Mouse (Mus musculus) Patski (cell line): ENCODE measurements at regions not wholly inside any gene's neighbourhood (a gene's known extent, or its start where the extent isn't known, plus 50 kb on each side); places are given as distances from the start of the nearest gene placed in this dataset.

Experiments
- ATAC-seq: fragments of 100-300 bp; one replicate; pipeline ENCODE4 v1.8.0; 2021
- CTCF ChIA-PET: fragments of 350-600 bp; sonication (Branson Sonifier 250); formaldehyde crosslinking; loops from one replicate; lab custom pipeline; 2022; ENCODE audit warnings: inconsistent platforms; lab: Charles Lee
- POLR2A ChIA-PET: fragments of 350-600 bp; sonication (Branson Sonifier 250); formaldehyde crosslinking; loops from one replicate; lab custom pipeline; 2022; ENCODE audit warnings: antibody characterized with exemption, inconsistent platforms; lab: Charles Lee
- DNase-seq: peaks from one replicate; pipeline ENCODE4 v3.0.0-alpha.2; 2011; ENCODE audit warnings: low read depth, low spot score
- H3K27me3 ChIP-seq: fragments of 371-371 bp; one replicate; pipeline ENCODE4 v1.5.1; 2021
- CTCF ChIP-seq: fragments of 100-300 bp; IDR thresholded peaks from one replicate; pipeline ENCODE4 v1.5.1; 2021
- in situ Hi-C: fragments of 300-500 bp; cut with MboI; formaldehyde crosslinking; loops from 3 replicates; pipeline ENCODE4 v1.11.1; 2018; ENCODE audit warnings: low pct_unique_long_range_greater_than_20kb, mixed read lengths

DNA sequence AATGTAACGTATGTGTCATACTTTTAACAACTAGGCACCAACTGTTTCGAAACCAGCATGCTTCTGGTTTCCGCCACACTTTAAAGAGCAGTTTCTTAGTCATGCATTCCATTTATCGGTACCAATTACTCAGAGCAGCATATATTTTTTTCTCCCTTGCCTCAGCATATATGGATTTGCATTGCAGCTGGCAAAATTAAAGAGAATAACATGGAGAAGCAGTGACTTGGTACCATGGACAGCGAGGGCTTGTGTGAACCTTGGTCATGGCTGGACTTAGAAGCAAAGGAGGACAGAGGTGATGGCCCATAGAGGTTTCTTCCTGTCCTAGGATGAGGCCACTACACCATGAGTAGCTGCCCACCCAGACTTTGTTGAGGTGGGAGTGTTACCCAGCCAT is 72.2 kb upstream of the Nxpe4 start:
- no peak for TF ChIP-seq CTCF
- H3K27me3 ChIP-seq: peaks cover 29% of the 10 kb centered on the region
- CTCF ChIA-PET: no interaction called here
- POLR2A ChIA-PET: no interaction called here
- no peak for ATAC-seq
- DNase-seq: no peak
- in situ Hi-C loops: no loop called here

DNA sequence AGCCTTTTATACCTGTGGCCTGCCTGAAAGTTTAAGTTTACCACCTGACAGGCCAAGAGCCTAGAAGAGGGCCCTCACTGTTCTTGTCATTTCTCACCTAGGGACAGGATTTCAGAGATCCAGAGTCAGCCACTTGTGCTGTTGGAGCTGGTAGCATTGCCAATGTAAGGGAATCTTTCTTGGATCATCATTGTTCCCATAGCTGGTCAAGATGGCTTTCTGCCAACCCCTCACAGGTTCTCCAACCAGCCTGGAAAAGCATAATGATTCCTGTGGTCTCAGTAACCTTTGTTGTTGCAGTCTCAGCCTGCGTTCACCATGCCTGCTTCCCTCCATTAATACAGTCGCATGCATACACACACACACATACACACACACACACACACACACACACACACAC is 67.1 kb upstream of the Nxpe4 start:
- in situ Hi-C loops: no loop called here

DNA sequence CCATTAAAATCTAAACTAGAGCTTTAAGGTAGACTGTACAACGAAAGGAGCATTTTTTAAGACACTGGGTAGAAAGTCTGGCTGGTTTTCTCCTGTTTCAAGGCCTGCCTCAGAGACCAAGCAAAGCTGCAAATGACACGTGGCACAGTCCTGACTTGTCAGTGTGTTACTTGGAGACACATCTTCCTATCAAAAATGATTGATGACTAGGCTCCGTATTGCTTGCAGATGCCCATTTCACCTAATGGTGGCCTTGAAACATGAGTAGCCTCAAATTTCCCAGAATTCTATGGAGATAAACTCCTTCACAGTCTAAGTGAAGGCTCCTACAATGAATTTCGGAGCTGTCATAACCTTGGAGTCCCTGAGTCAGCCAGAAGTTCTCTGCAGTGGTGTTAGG is 62.0 kb upstream of the Nxpe4 start:
- in situ Hi-C loops: no loop called here

More for the DNA sequence above, 67.1 kb upstream of the Nxpe4 start:
- POLR2A ChIA-PET: no interaction called here
- H3K27me3 ChIP-seq: peaks cover 17% of the 10 kb centered on the region
- CTCF ChIA-PET: interaction anchor here (1.1 kb wide), 1 partner anchor 17 kb away, joined by 3 read pairs; no protein-coding TSS in a partner anchor
- ATAC-seq: no peak
- TF ChIP-seq CTCF: no peak
- DNase-seq: no peak

DNA sequence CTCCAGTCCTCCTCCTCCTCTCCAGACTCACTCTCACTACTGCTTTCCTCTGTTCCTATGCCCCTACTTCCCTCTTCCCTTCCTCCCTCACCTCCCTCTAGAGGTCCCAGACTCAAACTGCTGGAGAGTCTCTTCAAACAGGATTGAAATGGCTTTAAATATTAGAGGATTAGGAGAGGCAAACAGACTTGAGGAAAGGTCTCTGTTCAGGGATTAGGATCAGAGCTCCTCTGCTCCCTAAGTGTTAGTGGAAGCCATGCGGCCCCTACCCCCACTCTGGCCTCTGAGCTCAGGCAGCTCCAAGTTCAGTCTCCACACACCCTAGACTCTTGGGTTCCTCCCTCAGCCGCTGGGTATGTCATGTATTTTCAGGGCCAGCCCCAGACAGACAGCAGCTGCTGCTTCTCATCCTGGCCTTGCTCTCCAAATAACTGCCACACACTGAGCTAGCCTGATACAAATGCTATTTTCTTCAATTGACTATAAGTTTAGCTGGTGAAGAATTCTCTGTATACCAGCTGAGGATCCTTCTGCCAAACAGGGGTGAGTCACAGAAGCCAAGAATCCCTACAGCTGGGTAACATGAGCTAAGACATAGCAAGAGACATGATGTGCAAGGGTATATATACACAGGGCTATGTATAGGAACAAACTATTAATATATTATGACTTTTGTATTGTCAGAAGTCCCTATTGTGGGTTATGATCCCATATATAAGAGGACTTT is 55.2 kb upstream of the Nxpe4 start:
- CTCF ChIA-PET: no interaction called here
- POLR2A ChIA-PET: no interaction called here
- ATAC-seq: no peak
- TF ChIP-seq CTCF: no peak
- peaks cover 36% of the 10 kb centered on the region for H3K27me3 ChIP-seq
- in situ Hi-C loops: no loop called here
- no peak for DNase-seq

More for the DNA sequence above, 62.0 kb upstream of the Nxpe4 start:
- DNase-seq (no peak), ATAC-seq (no peak)
- H3K27me3 ChIP-seq: peaks cover 33% of the 10 kb centered on the region
- POLR2A ChIA-PET: no interaction called here
- CTCF ChIA-PET: no interaction called here
- no peak for TF ChIP-seq CTCF

DNA sequence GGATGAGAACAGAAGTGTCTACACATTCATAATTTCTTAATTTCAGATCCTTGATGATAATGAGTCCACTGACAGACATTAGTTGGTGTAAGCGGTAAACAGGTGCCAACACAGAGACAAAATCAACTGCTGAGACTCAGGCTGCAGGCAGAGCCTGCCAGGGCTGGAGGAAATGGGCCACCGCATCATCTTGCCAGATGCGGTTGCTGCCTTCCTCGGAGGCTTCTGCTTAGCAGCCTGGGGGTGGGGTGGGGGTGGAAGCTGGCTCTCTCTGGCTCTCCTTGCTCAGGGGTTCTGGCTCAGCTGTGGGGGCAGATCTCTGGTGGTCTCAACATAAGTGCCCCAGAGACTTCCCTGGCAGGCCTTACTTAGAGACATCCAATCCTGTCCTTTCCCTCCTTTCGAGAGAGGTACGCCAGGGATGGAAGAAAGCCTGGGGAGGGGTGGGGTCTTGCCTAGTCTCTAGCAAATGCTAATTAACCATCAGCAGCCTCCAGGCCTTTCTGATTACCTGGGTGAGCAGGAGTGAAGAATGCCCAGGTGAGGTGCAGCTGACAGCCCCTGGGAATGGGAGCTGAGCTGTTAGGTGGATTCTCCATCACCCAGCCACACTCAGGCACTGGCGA is 52.7 kb upstream of the Nxpe4 start:
- CTCF ChIA-PET: no interaction called here
- in situ Hi-C loops: no loop called here
- no peak for TF ChIP-seq CTCF
- POLR2A ChIA-PET: no interaction called here
- DNase-seq (no peak), ATAC-seq (no peak)
- H3K27me3 ChIP-seq: peaks cover 32% of the 10 kb centered on the region

DNA sequence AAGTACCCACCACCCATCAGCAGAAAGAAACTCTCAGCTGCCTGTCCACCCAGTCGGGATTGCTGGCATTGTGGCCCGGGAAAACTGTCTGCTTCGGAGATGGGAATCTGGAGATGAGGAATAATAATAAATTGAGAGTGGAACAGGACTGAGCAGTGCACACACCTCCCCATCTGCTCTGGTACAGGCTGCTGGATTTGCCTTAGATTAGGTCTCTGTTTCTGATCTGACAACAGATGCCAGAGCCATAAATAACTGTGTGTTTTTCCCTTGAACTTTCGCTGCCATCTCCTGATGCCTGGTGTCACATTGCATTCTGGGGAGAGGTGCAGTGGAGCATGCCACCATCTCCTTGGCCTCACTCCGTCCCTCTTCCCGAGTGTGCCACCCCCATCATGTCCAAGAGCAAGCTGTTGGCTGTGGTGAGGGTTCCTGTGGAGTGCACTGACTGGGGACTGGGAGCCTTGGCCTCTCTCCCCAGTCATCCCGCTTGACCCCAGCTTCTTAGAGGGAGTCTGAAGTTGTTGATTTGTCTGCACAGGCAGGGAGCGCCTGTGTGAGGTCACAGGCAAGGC is 50.4 kb upstream of the Nxpe4 start:
- POLR2A ChIA-PET: no interaction called here
- ATAC-seq: no peak
- DNase-seq: no peak
- H3K27me3 ChIP-seq: peaks cover 31% of the 10 kb centered on the region
- in situ Hi-C loops: no loop called here
- CTCF ChIA-PET: no interaction called here
- no peak for TF ChIP-seq CTCF
